Mouse (Mus musculus) brown adipose tissue, adult 24 weeks (tissue): ENCODE data around the gene AW549877. TPM values are rescaled to one million over a fixed set of nuclear protein-coding genes. Genes with fewer than 3 reads are reported as not detected.

Experiments
- H3K27ac ChIP-seq: fragments of 200-500 bp; replicated peaks from 2 replicates; pipeline ENCODE4 v1.5.1; 2012; ENCODE audit warnings: low read depth, mild to moderate bottlenecking, low read length
- H3K4me1 ChIP-seq: fragments of 200-500 bp; 2 replicates; pipeline ENCODE4 v1.6.1; 2012; ENCODE audit warnings: low read length, mixed read lengths; ENCODE audit not compliant: control insufficient read depth, insufficient read depth, insufficient read length
- H3K4me3 ChIP-seq: fragments of 200-500 bp; 2 replicates; pipeline ENCODE4 v1.5.1; 2012; ENCODE audit warnings: low read depth, mild to moderate bottlenecking, low read length, moderate library complexity; ENCODE audit not compliant: insufficient read depth
- polyA plus RNA-seq: library from polyadenylated mRNA; stranded (reverse); fragments of >200 nt; gene quantifications from 2 replicates; pipeline ENCODE4 v1.2.4, GENCODE M21; 2012; ENCODE audit not compliant: missing spikeins, insufficient read depth, insufficient read length

AW549877 gene
- polyA plus RNA-seq, 1 experiment = 45.9 TPM

- H3K4me3 ChIP-seq = no peak overlapping the region
- no peak overlapping the region for H3K27ac ChIP-seq
- 0 out of 2 replicates have a peak, but pooled peaks cover 2% of the 10 kb centered on the region for H3K4me1 ChIP-seq
These were observed 35.5 kb downstream of the AW549877 start for GRCm38 (mm10) chr15:3960094-3960493.

GRCm38 (mm10) chr15:3957982-3958381 is 37.6 kb downstream of the AW549877 start:
- H3K4me1 ChIP-seq = 0 out of 2 replicates have a peak, but pooled peaks cover 2% of the 10 kb centered on the region
- no peak overlapping the region for H3K4me3 ChIP-seq
- H3K27ac ChIP-seq = no peak overlapping the region

GRCm38 (mm10) chr15:3954971-3955370 is 40.6 kb downstream of the AW549877 start:
- Histone ChIP-seq H3K4me3 (no peak overlapping the region), H3K4me1 (no peaks in the 10 kb centered on the region), H3K27ac (peak overlapping the region; percentile 82)

- no peaks in the 10 kb centered on the region for H3K4me1 ChIP-seq
- H3K27ac ChIP-seq = no peak overlapping the region
- H3K4me3 ChIP-seq = no peak overlapping the region
These were observed 57.4 kb downstream of the AW549877 start for GRCm38 (mm10) chr15:3938132-3938531.

- no peak overlapping the region for H3K27ac ChIP-seq
- H3K4me1 ChIP-seq = no peaks in the 10 kb centered on the region
- H3K4me3 ChIP-seq = no peak overlapping the region
These were observed 59.5 kb downstream of the AW549877 start for GRCm38 (mm10) chr15:3936056-3936455.

- Histone ChIP-seq H3K27ac (no peak overlapping the region), H3K4me3 (no peak overlapping the region), H3K4me1 (no peaks in the 10 kb centered on the region)
These were observed 62.1 kb downstream of the AW549877 start for GRCm38 (mm10) chr15:3933466-3933865.

Other genes with a start within 250 kb of the AW549877 start
- 15.9 and 18.9 TPM in 2 replicates for gene Fbxo4, start 16.2 kb downstream of the AW549877 start, polyA plus RNA-seq
- 143 and 178 TPM in 2 replicates for gene Oxct1, start 30.6 kb upstream of the AW549877 start, polyA plus RNA-seq